Mouse (Mus musculus): Measurements from ENCODE around the gene 4930404N11Rik. TPM values are rescaled to one million over a fixed set of nuclear protein-coding genes. Genes with fewer than 3 reads are reported as not detected.

The 4930404N11Rik gene
- polyA plus RNA-seq, 1 experiment = 0.16 TPM

- TF ChIP-seq CTCF (conservative IDR thresholded peaks at IDR 0.05; ENCODE audit: insufficient read depth, insufficient read length, low read depth, low read length) (peak; percentile 59), POLR2A (IDR thresholded peaks at IDR 0.05; ENCODE audit: low read depth, low read length) (no peak)
- Histone ChIP-seq H3K4me1 (ENCODE audit: control insufficient read depth, insufficient read depth, low read length) (peaks cover 5% of the 10 kb centered on the region; the same call in 1 of the 2 replicates), H3K27ac (ENCODE audit: insufficient read depth, low read depth, low read length) (no peak overlapping the region), H3K27me3 (replicated peaks; ENCODE audit: control insufficient read depth, insufficient read depth, low read length) (no peaks in the 10 kb centered on the region), H3K36me3 (ENCODE audit: control insufficient read depth, insufficient read depth, low read length) (no peaks in the 10 kb centered on the region), H3K4me3 (ENCODE audit: insufficient read depth, low read depth, low read length) (peak overlapping the region; percentile 8; the same call in 1 of the 2 replicates)
- peak; percentile 45 for DNase-seq
- WGBS = 43% methylated on average over 16 of the region's 16 CpGs
These were observed 49.1 kb downstream of the 4930404N11Rik start for GRCm38 (mm10) chr10:81316338-81317060.

- no peaks in the 10 kb centered on the region for H3K27me3 ChIP-seq (replicated peaks; ENCODE audit: control insufficient read depth, insufficient read depth, low read length)
- no peak for DNase-seq
- no peak overlapping the region for H3K4me3 ChIP-seq (ENCODE audit: insufficient read depth, low read depth, low read length)
- no peak for TF ChIP-seq CTCF (conservative IDR thresholded peaks at IDR 0.05; ENCODE audit: insufficient read depth, insufficient read length, low read depth, low read length)
- TF ChIP-seq POLR2A (IDR thresholded peaks at IDR 0.05; ENCODE audit: low read depth, low read length) = no peak
- H3K36me3 ChIP-seq (ENCODE audit: control insufficient read depth, insufficient read depth, low read length) = no peaks in the 10 kb centered on the region
- peaks cover 5% of the 10 kb centered on the region; the same call in 1 of the 2 replicates for H3K4me1 ChIP-seq (ENCODE audit: control insufficient read depth, insufficient read depth, low read length)
- H3K27ac ChIP-seq (ENCODE audit: insufficient read depth, low read depth, low read length) = no peak overlapping the region
- WGBS = 90% methylated on average over 16 of the region's 16 CpGs
These were observed 50.0 kb downstream of the 4930404N11Rik start for GRCm38 (mm10) chr10:81315587-81315986.

- Histone ChIP-seq H3K27me3 (replicated peaks; ENCODE audit: control insufficient read depth, insufficient read depth, low read length) (no peaks in the 10 kb centered on the region), H3K4me3 (ENCODE audit: insufficient read depth, low read depth, low read length) (no peak overlapping the region), H3K4me1 (ENCODE audit: control insufficient read depth, insufficient read depth, low read length) (no peaks in the 10 kb centered on the region; the same call in 1 of the 2 replicates), H3K27ac (ENCODE audit: insufficient read depth, low read depth, low read length) (no peak overlapping the region), H3K36me3 (ENCODE audit: control insufficient read depth, insufficient read depth, low read length) (no peaks in the 10 kb centered on the region; the same call in 1 of the 2 replicates)
- no peak for DNase-seq
- 80% methylated on average over 7 of the region's 7 CpGs for WGBS
- TF ChIP-seq CTCF (conservative IDR thresholded peaks at IDR 0.05; ENCODE audit: insufficient read depth, insufficient read length, low read depth, low read length) (no peak), POLR2A (IDR thresholded peaks at IDR 0.05; ENCODE audit: low read depth, low read length) (no peak)
These were observed 51.4 kb downstream of the 4930404N11Rik start for GRCm38 (mm10) chr10:81314201-81314600.

- no peak for TF ChIP-seq CTCF (conservative IDR thresholded peaks at IDR 0.05; ENCODE audit: insufficient read depth, insufficient read length, low read depth, low read length)
- TF ChIP-seq POLR2A (IDR thresholded peaks at IDR 0.05; ENCODE audit: low read depth, low read length) = no peak
- Histone ChIP-seq H3K4me3 (ENCODE audit: insufficient read depth, low read depth, low read length) (no peak overlapping the region), H3K4me1 (ENCODE audit: control insufficient read depth, insufficient read depth, low read length) (no peaks in the 10 kb centered on the region), H3K36me3 (ENCODE audit: control insufficient read depth, insufficient read depth, low read length) (no peaks in the 10 kb centered on the region; the same call in 1 of the 2 replicates), H3K27me3 (replicated peaks; ENCODE audit: control insufficient read depth, insufficient read depth, low read length) (no peaks in the 10 kb centered on the region), H3K27ac (ENCODE audit: insufficient read depth, low read depth, low read length) (no peak overlapping the region)
- WGBS = 89% methylated on average over 13 of the region's 13 CpGs
- no peak for DNase-seq
These were observed 52.0 kb downstream of the 4930404N11Rik start for GRCm38 (mm10) chr10:81313581-81313980.

Other genes with a start within 250 kb of the 4930404N11Rik start
- 36.0 and 37.1 TPM in 2 replicates for gene Zbtb7a, start 230.6 kb downstream of the 4930404N11Rik start, polyA plus RNA-seq (2012; rRNA removed)
- gene Pias4, start 197.9 kb downstream of the 4930404N11Rik start, polyA plus RNA-seq (2012; rRNA removed) = 34.6 and 36.8 TPM in 2 replicates
- 1,330 and 1,454 TPM in 2 replicates for gene Eef2, start 189.2 kb downstream of the 4930404N11Rik start, polyA plus RNA-seq (2012; rRNA removed)
- 52.9 and 54.0 TPM in 2 replicates for gene Dapk3, start 182.8 kb downstream of the 4930404N11Rik start, polyA plus RNA-seq (2012; rRNA removed)
- not detected in 2 replicates for gene 4930442H23Rik, start 182.0 kb downstream of the 4930404N11Rik start, polyA plus RNA-seq (2012; rRNA removed)
- gene Nmrk2, start 163.8 kb downstream of the 4930404N11Rik start, polyA plus RNA-seq (2012; rRNA removed) = 0.97 TPM in 1 of 2 replicates, not detected in the other
- 0.05 and 0.39 TPM in 2 replicates for gene Atcay, start 135.0 kb downstream of the 4930404N11Rik start, polyA plus RNA-seq (2012; rRNA removed)
- gene Zfr2, start 132.7 kb downstream of the 4930404N11Rik start, polyA plus RNA-seq (2012; rRNA removed) = 4.6 and 6.0 TPM in 2 replicates
- 0.57 and 1.5 TPM in 2 replicates for gene Matk, start 112.9 kb downstream of the 4930404N11Rik start, polyA plus RNA-seq (2012; rRNA removed)
- gene Mrpl54, start 98.9 kb downstream of the 4930404N11Rik start, polyA plus RNA-seq (2012; rRNA removed) = 130 TPM in 2 replicates
- gene Apba3, start 98.9 kb downstream of the 4930404N11Rik start, polyA plus RNA-seq (2012; rRNA removed) = 142 and 147 TPM in 2 replicates
- gene Tjp3, start 74.2 kb downstream of the 4930404N11Rik start, polyA plus RNA-seq (2012; rRNA removed) = 13.2 and 19.0 TPM in 2 replicates
- gene Pip5k1c, start 72.9 kb downstream of the 4930404N11Rik start, polyA plus RNA-seq (2012; rRNA removed) = 70.7 and 76.3 TPM in 2 replicates
- gene Cactin, start 44.7 kb downstream of the 4930404N11Rik start, polyA plus RNA-seq (2012; rRNA removed) = 23.7 and 24.5 TPM in 2 replicates
- gene Tbxa2r, start 37.1 kb downstream of the 4930404N11Rik start, polyA plus RNA-seq (2012; rRNA removed) = 16.6 and 21.7 TPM in 2 replicates
- 1.4 and 1.5 TPM in 2 replicates for gene Gipc3, start 22.6 kb downstream of the 4930404N11Rik start, polyA plus RNA-seq (2012; rRNA removed)
- gene Hmg20b, start 15.3 kb downstream of the 4930404N11Rik start, polyA plus RNA-seq (2012; rRNA removed) = 66.4 and 82.1 TPM in 2 replicates
- 23.4 and 28.1 TPM in 2 replicates for gene Mfsd12, start 8.3 kb downstream of the 4930404N11Rik start, polyA plus RNA-seq (2012; rRNA removed)
- gene Fzr1, start 12.7 kb upstream of the 4930404N11Rik start, polyA plus RNA-seq (2012; rRNA removed) = 41.1 and 49.8 TPM in 2 replicates
- gene Dohh, start 18.6 kb upstream of the 4930404N11Rik start, polyA plus RNA-seq (2012; rRNA removed) = 60.6 and 79.8 TPM in 2 replicates
- gene Gm48551, start 18.6 kb upstream of the 4930404N11Rik start, polyA plus RNA-seq (2012; rRNA removed) = 2.1 and 2.3 TPM in 2 replicates
- gene Gm48552, start 23.2 kb upstream of the 4930404N11Rik start, polyA plus RNA-seq (2012; rRNA removed) = 1.0 and 2.8 TPM in 2 replicates
- gene Smim24, start 27.2 kb upstream of the 4930404N11Rik start, polyA plus RNA-seq (2012; rRNA removed) = 693 and 694 TPM in 2 replicates
- gene Nfic, start 89.8 kb upstream of the 4930404N11Rik start, polyA plus RNA-seq (2012; rRNA removed) = 64.7 and 82.5 TPM in 2 replicates
- gene Celf5, start 116.9 kb upstream of the 4930404N11Rik start, polyA plus RNA-seq (2012; rRNA removed) = 0.18 and 0.27 TPM in 2 replicates
- gene Ncln, start 130.6 kb upstream of the 4930404N11Rik start, polyA plus RNA-seq (2012; rRNA removed) = 148 and 190 TPM in 2 replicates
- gene S1pr4, start 134.3 kb upstream of the 4930404N11Rik start, polyA plus RNA-seq (2012; rRNA removed) = 2.3 and 4.9 TPM in 2 replicates
- 1.7 and 2.1 TPM in 2 replicates for gene Gna15, start 158.4 kb upstream of the 4930404N11Rik start, polyA plus RNA-seq (2012; rRNA removed)
- 93.0 and 107 TPM in 2 replicates for gene Gna11, start 179.4 kb upstream of the 4930404N11Rik start, polyA plus RNA-seq (2012; rRNA removed)
- 2,250 and 2,535 TPM in 2 replicates for gene Aes, start 193.7 kb upstream of the 4930404N11Rik start, polyA plus RNA-seq (2012; rRNA removed)
- 63.7 and 93.5 TPM in 2 replicates for gene Tle2, start 208.7 kb upstream of the 4930404N11Rik start, polyA plus RNA-seq (2012; rRNA removed)
- 3.9 and 4.3 TPM in 2 replicates for gene Tle6, start 235.3 kb upstream of the 4930404N11Rik start, polyA plus RNA-seq (2012; rRNA removed)
- gene BC025920, start 240.5 kb upstream of the 4930404N11Rik start, polyA plus RNA-seq (2012; rRNA removed) = 1.0 and 1.1 TPM in 2 replicates

Data from kidney, adult 2 months (tissue).